Comparison of ENCODE assay signal across 17 mouse cellular contexts in the genomic region with DNA sequence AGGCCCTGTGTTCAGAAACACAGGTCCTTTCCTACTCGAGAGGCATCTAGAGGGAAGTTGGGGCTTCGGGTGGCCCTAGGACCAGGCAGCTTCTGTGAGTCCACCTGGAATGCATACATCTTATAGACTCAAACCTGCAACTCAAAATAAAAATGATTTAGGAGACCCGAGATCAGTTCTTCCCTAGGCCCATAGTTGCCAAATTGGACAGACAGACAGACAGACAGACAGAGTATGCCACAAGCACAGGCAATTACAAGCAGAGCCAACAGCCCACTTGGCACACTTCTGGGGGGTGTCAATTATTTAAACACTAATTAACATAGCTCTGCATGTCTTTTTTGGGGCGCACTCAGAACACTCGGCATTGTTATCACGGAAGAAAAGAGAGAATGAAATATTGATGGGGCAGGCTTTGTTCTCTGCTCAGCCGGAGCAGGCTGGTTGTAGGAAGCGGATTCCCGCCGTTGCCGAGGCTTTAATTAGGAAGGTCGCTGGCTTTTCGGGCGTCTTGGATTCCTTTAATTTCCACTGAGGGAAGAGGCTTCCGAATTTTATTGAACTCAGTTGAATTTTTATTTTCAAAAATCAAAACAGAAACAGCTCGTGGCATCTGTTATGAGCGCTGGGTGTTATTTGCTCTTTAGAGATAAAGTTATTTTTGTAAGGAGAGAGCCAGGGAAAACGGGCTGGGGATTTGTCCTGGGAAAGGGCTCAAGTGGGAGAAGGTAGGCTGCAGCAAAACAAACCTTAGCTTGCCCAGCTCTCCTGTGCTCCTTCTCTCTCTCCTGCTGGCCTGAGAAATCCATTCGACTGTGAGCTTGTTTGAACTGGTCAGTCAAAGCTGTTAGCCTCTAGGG.
DNase-seq lines count a peak whose midpoint lies in the region; ATAC-seq and TF ChIP-seq lines count a peak whose summit lies in the region.
"Had no signal": no experiment of that assay in that cellular context is flagged by ENCODE, and none has a peak within 500 bp of the region (broad histone marks: within the 10 kb centered on the region; RNA-seq: fewer than 3 reads in every experiment).

No protein-coding gene starts in this region.

- peaks cover 17% of the 10 kb centered on the region for H3K4me1 ChIP-seq in forebrain, embryonic 12.5 days
- H3K4me1 ChIP-seq in hindbrain, postnatal 0 days (ENCODE audit: insufficient read depth, low read length), result no peaks in the 10 kb centered on the region
- peaks cover 12% of the 10 kb centered on the region for H3K4me1 ChIP-seq in midbrain, embryonic 16.5 days (ENCODE audit: control insufficient read depth, insufficient read depth, low read length)
- H3K4me1 ChIP-seq in liver, embryonic 11.5 days (replicated peaks; ENCODE audit: control insufficient read depth, insufficient read depth, low read length), result no peaks in the 10 kb centered on the region
- H3K4me1 ChIP-seq: heart, embryonic 12.5 days; liver, embryonic 15.5 days had no signal

- no peak overlapping the region for H3K9ac ChIP-seq in forebrain, embryonic 12.5 days
- no peak overlapping the region for H3K9ac ChIP-seq in hindbrain, postnatal 0 days (replicated peaks; ENCODE audit: low read length)
- peak overlapping the region; percentile 43 for H3K9ac ChIP-seq in midbrain, embryonic 16.5 days (ENCODE audit: low read depth, low read length)
- no peak overlapping the region for H3K9ac ChIP-seq in liver, embryonic 11.5 days (ENCODE audit: low read depth, low read length)
- H3K9ac ChIP-seq: embryonic facial prominence, embryonic 13.5 days; heart, embryonic 12.5 days; liver, embryonic 15.5 days had no signal

- H3K9me3 ChIP-seq in forebrain, embryonic 12.5 days, result no peaks in the 10 kb centered on the region
- H3K9me3 ChIP-seq in hindbrain, postnatal 0 days (ENCODE audit: low read length), result no peaks in the 10 kb centered on the region
- no peaks in the 10 kb centered on the region; the same call in 1 of the 2 replicates for H3K9me3 ChIP-seq in midbrain, embryonic 16.5 days (replicated peaks; ENCODE audit: control insufficient read depth, low read length, poor library complexity, severe bottlenecking)
- H3K9me3 ChIP-seq in liver, embryonic 11.5 days (ENCODE audit: control insufficient read depth, low read length), result no peaks in the 10 kb centered on the region
- H3K9me3 ChIP-seq: embryonic facial prominence, embryonic 13.5 days; heart, embryonic 12.5 days; liver, embryonic 15.5 days had no signal

- no peak for TF ChIP-seq CTCF in hindbrain, postnatal 0 days (IDR thresholded peaks at IDR 0.05; ENCODE audit: low read depth)

- 17% methylated on average over 19 of the region's 19 CpGs for WGBS in forebrain, embryonic 12.5 days
- 23% methylated on average over 19 of the region's 19 CpGs for WGBS in hindbrain, postnatal 0 days
- WGBS in midbrain, embryonic 16.5 days, result 15% methylated on average over 19 of the region's 19 CpGs
- 61% methylated on average over 19 of the region's 19 CpGs for WGBS in liver, embryonic 11.5 days

- no peaks in the 10 kb centered on the region for H3K36me3 ChIP-seq in forebrain, embryonic 12.5 days (replicated peaks)
- no peaks in the 10 kb centered on the region for H3K36me3 ChIP-seq in hindbrain, postnatal 0 days (ENCODE audit: insufficient read depth, low read length)
- no peaks in the 10 kb centered on the region for H3K36me3 ChIP-seq in midbrain, embryonic 16.5 days (ENCODE audit: control insufficient read depth, insufficient read depth, low read length)
- H3K36me3 ChIP-seq in liver, embryonic 11.5 days (ENCODE audit: control insufficient read depth, insufficient read depth, low read length), result no peaks in the 10 kb centered on the region
- H3K36me3 ChIP-seq: embryonic facial prominence, embryonic 13.5 days; heart, embryonic 12.5 days; liver, embryonic 15.5 days had no signal

- peaks cover 69% of the 10 kb centered on the region for H3K27me3 ChIP-seq in forebrain, embryonic 12.5 days
- H3K27me3 ChIP-seq in hindbrain, postnatal 0 days (ENCODE audit: insufficient read depth, low read length), result no peaks in the 10 kb centered on the region
- 0 out of 2 replicates have a peak, but pooled peaks cover 2% of the 10 kb centered on the region for H3K27me3 ChIP-seq in midbrain, embryonic 16.5 days (ENCODE audit: control insufficient read depth, insufficient read depth, low read depth, low read length)
- no peaks in the 10 kb centered on the region; the same call in 1 of the 2 replicates for H3K27me3 ChIP-seq in liver, embryonic 11.5 days (replicated peaks; ENCODE audit: control insufficient read depth, insufficient read depth, low read length)
- H3K27me3 ChIP-seq: CH12.LX; liver, embryonic 15.5 days had no signal

- no peak for ATAC-seq in forebrain, embryonic 12.5 days (ENCODE audit: low FRiP score)
- ATAC-seq in hindbrain, postnatal 0 days, result peak; percentile 67
- ATAC-seq in midbrain, embryonic 16.5 days, result peak; percentile 64
- no peak for ATAC-seq in liver, embryonic 11.5 days (replicated peaks; ENCODE audit: low FRiP score)
- ATAC-seq: Patski had no signal

- H3K4me3 ChIP-seq in forebrain, embryonic 12.5 days (replicated peaks), result no peak overlapping the region
- H3K4me3 ChIP-seq in hindbrain, postnatal 0 days (ENCODE audit: low read length), result no peak overlapping the region
- H3K4me3 ChIP-seq in midbrain, embryonic 16.5 days (ENCODE audit: low read depth, low read length), result no peak overlapping the region
- no peak overlapping the region for H3K4me3 ChIP-seq in liver, embryonic 11.5 days (ENCODE audit: low read depth, low read length)
- H3K4me3 ChIP-seq: embryonic facial prominence, embryonic 13.5 days; heart, embryonic 12.5 days; liver, embryonic 15.5 days had no signal

- DNase-seq in embryo, embryonic 9.5 days (ENCODE audit: extremely low spot score), result peak; percentile 37
- peak; percentile 45 for DNase-seq in hindbrain, postnatal 0 days (ENCODE audit: low spot score)
- DNase-seq in thymus, postnatal 0 days (ENCODE audit: low spot score), result no peak
- no peak for DNase-seq in gastrocnemius, postnatal 25 days
- no peak for DNase-seq in liver, embryonic 11.5 days (ENCODE audit: low spot score)
- DNase-seq in kidney, postnatal 14 days, result no peak
- DNase-seq: cerebellum, adult 8-10 months; kidney, adult 8-10 months; left cerebral cortex, postnatal 4 days had no signal

- H3K27ac ChIP-seq in forebrain, embryonic 12.5 days, result no peak overlapping the region
- no peak overlapping the region for H3K27ac ChIP-seq in hindbrain, postnatal 0 days
- H3K27ac ChIP-seq in midbrain, embryonic 16.5 days (ENCODE audit: low read length), result peak overlapping the region; percentile 51
- no peak overlapping the region for H3K27ac ChIP-seq in liver, embryonic 11.5 days (ENCODE audit: low read depth, low read length)
- H3K27ac ChIP-seq: embryonic facial prominence, embryonic 13.5 days; liver, embryonic 15.5 days; stomach, postnatal 0 days had no signal

- peak overlapping the region; percentile 8 for H3K4me2 ChIP-seq in forebrain, embryonic 12.5 days
- no peak overlapping the region for H3K4me2 ChIP-seq in hindbrain, postnatal 0 days (ENCODE audit: low read depth, low read length)
- H3K4me2 ChIP-seq in midbrain, embryonic 16.5 days (ENCODE audit: low read length), result peak overlapping the region; percentile 18
- no peak overlapping the region for H3K4me2 ChIP-seq in liver, embryonic 11.5 days
- H3K4me2 ChIP-seq: embryonic facial prominence, embryonic 13.5 days; heart, embryonic 12.5 days; liver, embryonic 15.5 days had no signal

Comparison
In these comparisons a context has a peak if more than half of its experiments do, and no peak if none do; other contexts are left out.
1. DNase-seq: peak in embryo, embryonic 9.5 days (single experiment) and hindbrain, postnatal 0 days (single experiment); none in thymus, postnatal 0 days (single experiment), gastrocnemius, postnatal 25 days (single experiment), liver, embryonic 11.5 days (single experiment) and kidney, postnatal 14 days (single experiment).
2. ATAC-seq: peak in hindbrain, postnatal 0 days (single experiment) and midbrain, embryonic 16.5 days (single experiment); none in forebrain, embryonic 12.5 days (single experiment) and liver, embryonic 11.5 days (single experiment).
3. H3K4me2 ChIP-seq: peak in forebrain, embryonic 12.5 days (single experiment) and midbrain, embryonic 16.5 days (single experiment); none in hindbrain, postnatal 0 days (single experiment) and liver, embryonic 11.5 days (single experiment).